Mouse (Mus musculus) heart, postnatal 0 days (tissue): ENCODE measurements around the gene Eppin. TPM values are rescaled to one million over a fixed set of nuclear protein-coding genes. Genes with fewer than 3 reads are reported as not detected.
A peak's percentile ranks its signal among the peaks of the same experiment; 100 is the strongest.
"Not testable (repeated sequence)": the region's sequence is repeated elsewhere in the genome, so short reads cannot be mapped to it uniquely, and the experiment has no call there.

Experiments
- ATAC-seq: fragments of 200-750 bp; cut with Nextera tagmentation; 2 replicates; pipeline ENCODE4 v1.8.0; 2017; ENCODE audit warnings: low read depth, moderate number of reproducible peaks, moderate library complexity; ENCODE audit not compliant: insufficient read depth
- DNase-seq: peaks from one replicate; pipeline ENCODE4 v3.0.0-alpha.2; 2016; ENCODE audit warnings: low spot score
- H3K27ac ChIP-seq: fragments of 300-500 bp; sonication (generic); 2 replicates; pipeline ENCODE4 v1.5.1; 2014; ENCODE audit warnings: low read depth, mild to moderate bottlenecking
- H3K27me3 ChIP-seq: fragments of 300-500 bp; sonication (generic); 2 replicates; pipeline ENCODE4 v1.6.1; 2014; ENCODE audit warnings: low read length, mixed read lengths; ENCODE audit not compliant: control insufficient read depth, insufficient read depth
- H3K36me3 ChIP-seq: fragments of 300-500 bp; sonication (generic); replicated peaks from 2 replicates; pipeline ENCODE4 v1.6.1; 2014; ENCODE audit warnings: low read length, mixed read lengths; ENCODE audit not compliant: control insufficient read depth, insufficient read depth
- H3K4me1 ChIP-seq: fragments of 300-500 bp; sonication (generic); 2 replicates; pipeline ENCODE4 v1.6.1; 2014; ENCODE audit warnings: antibody characterized with exemption; ENCODE audit not compliant: control insufficient read depth, insufficient read depth
- H3K4me2 ChIP-seq: fragments of 300-500 bp; sonication (generic); 2 replicates; pipeline ENCODE4 v1.6.1; 2014; ENCODE audit warnings: low read depth, mild to moderate bottlenecking, low read length, moderate library complexity
- H3K4me3 ChIP-seq: fragments of 300-500 bp; sonication (generic); 2 replicates; pipeline ENCODE4 v1.5.1; 2014; ENCODE audit warnings: low read depth, low read length
- H3K9ac ChIP-seq: fragments of 300-500 bp; sonication (generic); replicated peaks from 2 replicates; pipeline ENCODE4 v1.6.1; 2014; ENCODE audit warnings: low read depth, low read length, mixed read lengths
- H3K9me3 ChIP-seq: fragments of 300-500 bp; sonication (generic); replicated peaks from 2 replicates; pipeline ENCODE4 v1.6.1; 2016; ENCODE audit warnings: low read length; ENCODE audit not compliant: control insufficient read depth
- CTCF ChIP-seq: IDR thresholded peaks from 2 replicates; pipeline ENCODE4 v1.5.1; 2016; ENCODE audit warnings: antibody characterized with exemption, control low read depth, low read depth
- EP300 ChIP-seq: IDR thresholded peaks from 2 replicates; pipeline ENCODE4 v1.6.1; 2016; ENCODE audit warnings: antibody characterized with exemption, low read depth
- WGBS: fragments of 180-500 bp; shearing (Covaris S2); extraction: QIAGEN DNeasy Blood & Tissue Kit; methylation state at CpG from one replicate; pipeline ENCODE4 v1.1.7; 2014; 5-methylcytosine and 5-hydroxymethylcytosine counted together
- polyA plus RNA-seq: library from polyadenylated mRNA; unstranded; fragments of >200 nt; fragmentation: Nextera tagmentation; extraction: Ambion mirVana; gene quantifications from 2 replicates; pipeline ENCODE4 v1.2.1, GENCODE M21; 2015
- total RNA-seq: library from RNA; depleted of rRNA; stranded (reverse); fragments of >200 nt; gene quantifications from 2 replicates; pipeline ENCODE4 v1.2.3, GENCODE M21; 2014; ENCODE audit warnings: low replicate concordance

Gene Eppin
- total and polyA plus RNA-seq, 2 experiments from 2014 or later, result not detected

GRCm38 (mm10) chr2:164600179-164600578, 6.8 kb upstream of the Eppin start:
- Histone ChIP-seq H3K4me2 (no peak overlapping the region), H3K9ac (no peak overlapping the region), H3K27me3 (no peaks in the 10 kb centered on the region), H3K27ac (no peak overlapping the region), H3K4me3 (no peak overlapping the region), H3K36me3 (no peaks in the 10 kb centered on the region), H3K9me3 (peaks cover 5% of the 10 kb centered on the region), H3K4me1 (no peaks in the 10 kb centered on the region)
- no peak for ATAC-seq
- 61% methylated on average over 3 of the region's 3 CpGs for WGBS
- TF ChIP-seq CTCF, result no peak
- TF ChIP-seq EP300, result no peak
- DNase-seq, result no peak

DNA sequence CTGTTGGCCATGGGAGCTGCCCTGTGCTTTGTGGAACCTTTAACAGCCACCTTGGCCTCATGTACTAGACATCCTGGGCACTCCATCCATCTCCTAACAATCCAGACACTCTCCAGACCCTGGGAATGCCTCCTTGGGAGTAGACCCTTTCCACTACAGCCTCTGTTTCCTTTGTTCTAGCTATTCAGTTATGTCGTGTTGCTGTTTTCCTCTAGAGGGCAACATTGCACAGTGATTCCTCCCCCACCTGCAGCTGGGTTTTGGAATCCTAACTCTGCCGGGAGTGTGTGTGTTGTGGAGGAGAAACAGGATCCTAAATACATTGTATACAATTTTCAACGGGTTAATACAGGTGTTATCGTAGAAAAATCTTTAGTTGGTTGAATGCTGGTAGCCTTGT, 1.4 kb downstream of the Eppin start:
- Histone ChIP-seq H3K4me3 (no peak overlapping the region), H3K4me2 (no peak overlapping the region), H3K9me3 (no peaks in the 10 kb centered on the region), H3K27ac (no peak overlapping the region), H3K9ac (no peak overlapping the region), H3K4me1 (no peaks in the 10 kb centered on the region), H3K36me3 (no peaks in the 10 kb centered on the region), H3K27me3 (0 out of 2 replicates have a peak, but pooled peaks cover 10% of the 10 kb centered on the region)
- no peak for ATAC-seq
- WGBS, result 10% methylated on average over 4 of the region's 4 CpGs
- TF ChIP-seq CTCF (peak; percentile 80), EP300 (no peak)
- peak; percentile 71 for DNase-seq

DNA sequence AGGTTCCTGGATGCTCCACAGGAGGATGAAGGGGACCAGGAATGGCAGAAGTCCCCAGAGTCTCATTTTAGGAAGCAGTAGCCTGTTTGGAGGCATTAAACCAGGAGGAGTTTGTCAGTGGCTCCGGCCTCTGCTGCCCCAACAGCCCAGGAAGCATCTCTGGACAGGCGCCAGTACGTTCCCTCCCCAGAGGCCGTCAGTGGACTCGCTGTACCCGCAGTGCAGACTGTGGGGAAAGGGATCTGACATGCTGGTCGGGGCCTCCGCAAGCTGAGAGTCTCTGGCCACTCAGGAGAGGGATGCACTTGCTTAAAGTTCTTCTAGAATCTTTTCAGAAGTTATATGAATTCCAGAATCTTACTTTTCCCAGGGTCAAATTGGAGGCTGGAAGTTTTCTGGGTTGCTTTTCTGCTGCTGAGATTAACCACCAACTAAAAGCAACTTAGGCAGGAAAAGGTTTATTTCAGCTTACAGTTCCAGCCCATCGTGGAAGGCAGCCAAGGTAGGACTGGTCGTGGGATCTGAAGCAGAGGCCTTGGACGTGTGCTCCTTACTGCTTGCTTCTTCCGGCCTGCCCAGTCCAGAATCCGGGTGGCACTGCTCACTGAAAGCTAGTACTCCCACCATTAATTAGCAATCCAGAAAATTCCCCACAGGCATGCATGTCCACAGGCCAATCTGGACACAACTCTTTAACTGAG, 8.2 kb downstream of the Eppin start, which contains the start of gene Wfdc6a:
Gene Wfdc6a (minus strand): TSS at position 423 of the 701 bp plus-strand sequence.
- 43% methylated on average over 13 of the region's 13 CpGs for WGBS
- H3K36me3 ChIP-seq, H3K27me3 ChIP-seq, DNase-seq, H3K27ac ChIP-seq, H3K4me1 ChIP-seq, ATAC-seq, H3K4me2 ChIP-seq, H3K9ac ChIP-seq, H3K4me3 ChIP-seq, H3K9me3 ChIP-seq: not testable (repeated sequence)

- not testable (repeated sequence) for H3K36me3 ChIP-seq, H3K4me3 ChIP-seq, H3K4me1 ChIP-seq, H3K27me3 ChIP-seq, H3K9ac ChIP-seq, ATAC-seq, DNase-seq, H3K27ac ChIP-seq, H3K4me2 ChIP-seq, H3K9me3 ChIP-seq
- WGBS, result 79% methylated on average over 6 of the region's 6 CpGs
Measured at GRCm38 (mm10) chr2:164573359-164573758, 20.0 kb downstream of the Eppin start, which contains the start of gene Spint3. TSS of gene Spint3 (minus strand) at chr2:164573459.

DNA sequence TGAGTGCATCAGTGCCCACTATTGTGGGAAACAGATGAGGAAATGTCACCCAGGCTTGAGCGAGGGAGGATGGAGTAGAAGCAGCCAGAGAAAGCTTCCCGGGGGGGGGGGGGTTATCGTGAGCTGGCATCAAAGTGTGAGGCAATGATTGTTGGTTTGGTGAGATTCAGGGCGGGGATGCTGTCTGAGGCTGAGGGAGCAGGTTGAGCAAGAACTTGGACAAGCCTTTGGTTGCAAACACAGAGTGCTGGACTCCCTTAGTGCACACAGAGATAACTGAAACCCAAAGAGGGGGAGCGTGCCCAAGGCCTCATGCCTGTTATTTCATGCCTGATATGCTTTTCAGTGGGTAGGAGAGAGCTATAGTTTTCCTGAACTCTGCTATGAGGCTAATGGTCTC, 25.9 kb downstream of the Eppin start:
- Histone ChIP-seq H3K9ac (no peak overlapping the region), H3K27me3 (peaks cover 21% of the 10 kb centered on the region), H3K9me3 (no peaks in the 10 kb centered on the region; the same call in 1 of the 2 replicates), H3K4me3 (no peak overlapping the region), H3K4me1 (0 out of 2 replicates have a peak, but pooled peaks cover 8% of the 10 kb centered on the region), H3K36me3 (no peaks in the 10 kb centered on the region), H3K27ac (no peak overlapping the region), H3K4me2 (no peak overlapping the region)
- WGBS, result 86% methylated on average over 4 of the region's 5 CpGs
- no peak for ATAC-seq
- no peak for TF ChIP-seq CTCF
- TF ChIP-seq EP300, result no peak
- no peak for DNase-seq

- Histone ChIP-seq H3K36me3 (no peaks in the 10 kb centered on the region), H3K27me3 (peaks cover 25% of the 10 kb centered on the region), H3K4me2 (no peak overlapping the region), H3K9ac (no peak overlapping the region), H3K4me1 (0 out of 2 replicates have a peak, but pooled peaks cover 8% of the 10 kb centered on the region), H3K27ac (no peak overlapping the region), H3K4me3 (no peak overlapping the region), H3K9me3 (no peaks in the 10 kb centered on the region; the same call in 1 of the 2 replicates)
- ATAC-seq (no peak), DNase-seq (no peak)
- WGBS, result 79% methylated on average over 2 of the region's 2 CpGs
- TF ChIP-seq CTCF (no peak), EP300 (no peak)
Measured at GRCm38 (mm10) chr2:164566997-164567396, 26.4 kb downstream of the Eppin start.
